Mouse (Mus musculus): ENCODE measurements around the gene Topors.
"Not testable (repeated sequence)": the region's sequence is repeated elsewhere in the genome, so short reads cannot be mapped to it uniquely, and the experiment has no call there.

Gene Topors

GRCm38 (mm10) chr4:40269430-40270032 is at the start of gene Topors, which contains the start of gene Smim27:
Gene Topors, minus strand, starts transcription at chr4:40269850.
Gene Smim27, plus strand, starts transcription at chr4:40269579.
- peak; percentile 91 to 92 for DNase-seq

GRCm38 (mm10) chr4:40317404-40317803 is 47.8 kb upstream of the Topors start:
- DNase-seq: no peak

DNA sequence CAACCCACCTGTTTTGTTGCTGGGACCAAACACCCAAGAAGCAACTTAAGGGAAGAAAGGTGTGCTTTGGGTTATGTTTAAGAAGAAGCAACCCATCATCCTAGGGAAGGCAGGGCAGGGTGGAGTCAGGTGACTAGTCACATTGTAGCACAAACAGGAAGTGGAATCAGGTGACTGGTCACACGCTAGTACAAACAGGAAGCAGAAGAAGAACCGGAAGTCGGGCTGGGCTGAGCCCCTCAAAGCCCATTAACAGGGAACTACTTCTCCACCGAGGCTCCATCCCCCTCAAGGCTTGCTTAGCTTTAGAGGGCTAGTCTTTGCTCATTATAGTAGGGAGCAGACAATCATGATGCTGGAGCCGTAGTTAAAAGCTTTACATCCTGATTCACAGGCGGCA is 43.4 kb upstream of the Topors start:
- no peak for DNase-seq

- DNase-seq: no peak
Measured at GRCm38 (mm10) chr4:40312213-40312612, 42.6 kb upstream of the Topors start.

- DNase-seq: no peak
Measured at GRCm38 (mm10) chr4:40310796-40311383, 41.2 kb upstream of the Topors start.

DNA sequence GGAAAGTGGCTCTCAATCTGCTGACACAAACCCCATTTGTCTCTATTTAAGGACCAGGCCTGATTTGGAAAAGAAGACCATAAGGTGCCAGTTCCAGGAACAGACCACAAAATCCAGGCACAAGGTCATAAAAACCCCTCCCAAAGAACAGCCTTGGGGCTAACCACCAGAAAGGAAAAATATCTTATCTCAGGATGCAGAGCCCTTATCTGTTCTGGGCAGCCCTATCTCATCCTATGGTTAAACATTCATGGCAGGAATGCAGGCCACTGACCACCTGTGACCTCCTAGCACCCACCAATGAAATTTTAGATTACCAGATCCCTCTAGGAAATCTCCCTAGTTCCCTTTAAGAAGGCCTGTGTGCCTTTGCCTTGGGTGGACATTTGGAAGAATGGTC is 40.0 kb upstream of the Topors start:
- no peak for DNase-seq

- DNase-seq: no peak
Measured at GRCm38 (mm10) chr4:40302445-40303125, 32.9 kb upstream of the Topors start.

- DNase-seq: peak; percentile 69 to 74
Measured at GRCm38 (mm10) chr4:40301076-40301789, 31.6 kb upstream of the Topors start.

DNA sequence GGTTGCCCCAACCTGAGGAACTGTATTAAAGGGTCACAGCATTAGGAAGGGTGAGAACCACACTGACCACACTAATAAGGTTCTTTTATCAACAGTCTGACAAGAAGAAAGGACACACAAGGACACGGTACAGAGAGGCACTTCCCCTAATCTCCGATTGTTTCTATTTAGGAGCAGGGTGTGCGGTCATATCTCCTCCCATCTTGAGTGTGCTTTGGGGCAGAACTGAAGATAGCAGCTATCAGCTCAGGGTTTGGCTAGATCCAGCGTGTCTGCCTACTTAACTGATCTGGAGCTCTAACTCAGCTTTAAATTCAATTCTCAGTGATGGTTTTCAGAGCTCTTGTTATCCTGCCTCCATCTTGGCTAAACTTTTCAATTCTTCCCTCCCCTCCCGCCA is 29.5 kb upstream of the Topors start:
- no peak for DNase-seq

DNA sequence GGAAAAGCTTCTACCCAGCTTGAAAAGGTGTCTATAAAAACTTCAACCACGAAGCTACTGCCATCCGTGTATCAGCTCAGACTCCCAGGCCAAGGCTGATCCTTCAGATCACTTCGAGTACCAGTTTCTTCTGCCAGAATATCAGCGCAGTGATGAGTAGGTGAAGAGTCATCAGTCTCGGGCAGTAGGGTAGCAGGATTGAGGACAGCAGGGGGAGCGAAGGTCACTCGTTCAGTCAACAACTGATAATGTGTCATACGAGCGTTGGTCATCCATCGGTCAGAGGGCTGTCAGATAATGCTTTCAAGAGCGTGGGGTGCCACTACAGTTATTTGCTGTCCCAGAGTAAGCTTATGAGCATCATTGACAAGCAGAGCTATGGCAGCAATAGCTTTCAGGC is 21.9 kb upstream of the Topors start:
- not testable (repeated sequence) for DNase-seq

GRCm38 (mm10) chr4:40289046-40289445 is 19.4 kb upstream of the Topors start:
- DNase-seq: no peak

- DNase-seq: no peak
Measured at GRCm38 (mm10) chr4:40287415-40287814, 17.8 kb upstream of the Topors start.

DNA sequence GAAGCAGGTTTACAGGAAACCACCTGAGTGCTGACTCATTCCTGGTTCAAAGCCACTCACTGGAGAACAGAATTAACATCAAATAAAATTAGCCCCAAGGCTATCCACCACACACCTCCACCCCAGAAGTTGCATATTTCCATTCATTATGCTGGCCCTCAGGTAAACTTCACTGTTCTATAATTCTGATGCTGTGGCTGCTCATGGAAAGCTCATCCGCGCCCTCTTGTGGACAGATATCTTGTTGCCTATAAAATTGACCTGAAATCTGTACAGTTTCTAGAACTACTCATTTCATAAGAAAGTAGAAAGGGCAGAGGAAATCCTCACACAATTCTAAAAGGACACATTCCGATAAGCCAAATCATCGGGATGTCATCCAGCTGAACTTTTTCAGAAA is 15.9 kb upstream of the Topors start:
- peak; percentile 56 to 75 for DNase-seq

DNA sequence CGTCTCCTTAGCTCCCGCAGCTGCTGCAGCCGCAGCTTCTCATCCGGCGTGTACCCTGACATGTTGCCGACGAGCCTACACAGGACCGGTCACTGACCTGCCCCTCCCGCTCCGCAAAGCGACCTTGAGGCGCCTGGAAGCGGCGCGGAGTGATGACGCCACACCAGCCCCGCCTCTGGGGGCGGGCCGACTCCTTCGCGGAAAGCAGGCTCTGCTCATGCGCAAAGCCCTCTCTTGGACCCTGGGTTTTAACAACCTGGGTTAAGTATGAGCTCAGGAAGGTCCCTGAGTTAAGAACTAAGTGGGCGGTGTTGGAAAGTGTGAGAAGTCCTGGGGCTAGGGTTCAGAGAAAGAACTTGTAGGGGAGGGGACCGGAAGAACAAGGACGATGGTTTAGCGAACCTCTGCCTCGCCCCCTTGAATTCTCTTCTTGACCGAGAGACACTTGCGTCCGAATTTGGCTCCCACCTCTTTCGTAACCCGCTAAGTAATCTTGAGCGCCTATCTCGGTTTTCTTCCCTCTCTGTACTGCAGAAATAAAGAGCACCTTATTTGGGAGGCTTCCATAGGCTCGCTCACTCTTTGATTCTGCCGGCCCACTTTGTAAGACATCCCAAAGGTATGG is 9.7 kb upstream of the Topors start, which contains the start of gene Ndufb6:
Gene Ndufb6, minus strand, starts transcription at position 146 of the 625 bp plus-strand sequence.
- peak; percentile 95 to 97 for DNase-seq

- no peak for DNase-seq
Measured at GRCm38 (mm10) chr4:40278880-40279275, 9.2 kb upstream of the Topors start.

- DNase-seq: no peak
Measured at GRCm38 (mm10) chr4:40268835-40269234, 815 bp downstream of the Topors start.

DNA sequence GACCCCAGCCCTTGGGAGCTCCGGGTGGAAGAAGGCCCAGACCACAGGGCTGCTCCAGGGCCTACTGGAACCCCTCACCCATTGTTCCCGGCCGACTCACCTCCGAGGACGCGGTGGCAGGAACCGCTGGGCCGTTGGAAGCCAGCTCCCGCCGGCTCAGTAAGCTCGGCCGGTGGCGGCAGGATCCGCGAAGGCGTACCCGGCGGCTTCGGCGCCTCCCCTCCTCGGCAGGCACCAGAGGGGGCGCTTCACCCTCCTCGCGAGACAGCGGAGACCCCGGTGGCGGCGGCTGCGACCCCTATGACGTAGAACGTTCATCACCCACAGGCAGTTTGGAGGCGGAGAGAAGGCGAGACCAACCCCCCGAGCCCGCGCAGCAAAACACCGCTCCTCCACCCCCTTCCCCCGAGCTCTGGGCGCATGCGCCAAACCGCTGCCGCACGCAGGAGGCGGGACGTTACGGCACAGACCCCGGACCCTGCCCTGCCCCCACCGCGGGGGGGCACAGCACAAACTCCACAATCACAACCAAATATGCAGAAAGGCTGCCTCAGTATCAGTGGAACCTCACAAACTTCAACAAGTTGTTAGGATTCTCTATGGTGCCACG is 1.3 kb downstream of the Topors start:
- peak; percentile 72 to 80 for DNase-seq

DNA sequence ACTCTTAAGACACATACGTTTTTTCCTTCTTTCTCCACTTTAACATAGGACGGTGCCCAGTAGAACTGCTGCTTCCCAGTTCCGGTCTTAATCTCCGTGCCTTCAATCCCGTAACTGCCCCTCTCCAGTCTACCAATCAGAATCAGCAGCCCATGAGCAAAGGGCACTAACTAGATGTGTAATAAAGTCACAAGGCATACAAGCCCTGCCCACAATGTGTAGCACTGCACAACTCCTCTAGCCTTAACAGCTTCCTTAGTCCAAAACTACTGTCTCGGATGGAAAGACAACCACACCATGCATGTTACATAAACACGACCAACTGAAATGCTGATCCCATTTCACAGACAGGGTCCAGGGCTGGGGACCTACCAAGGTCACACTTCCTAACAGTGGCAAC is 2.0 kb downstream of the Topors start:
- DNase-seq: no peak

- no peak for DNase-seq
Measured at GRCm38 (mm10) chr4:40264321-40264720, 5.3 kb downstream of the Topors start.

- DNase-seq: no peak
Measured at GRCm38 (mm10) chr4:40254385-40255103, 15.1 kb downstream of the Topors start.

- DNase-seq: no peak
Measured at GRCm38 (mm10) chr4:40253766-40254165, 15.9 kb downstream of the Topors start.

GRCm38 (mm10) chr4:40250984-40251383 is 18.7 kb downstream of the Topors start:
- DNase-seq: no peak

Measured in cerebellum, postnatal 36 days (tissue).